Mouse (Mus musculus) megakaryocyte, embryonic 14.5 days (primary cell): ENCODE data around the gene Rnf39.

Experiments
- FLI1 ChIP-seq: IDR thresholded peaks from 2 replicates; pipeline ENCODE4 v1.6.1; 2012; ENCODE audit warnings: low read length, inconsistent platforms, mixed read lengths
- GATA1 ChIP-seq: IDR thresholded peaks from 3 replicates; pipeline ENCODE4 v1.6.1; 2012; ENCODE audit warnings: mixed read lengths, low read length, inconsistent platforms, borderline replicate concordance

- TF ChIP-seq GATA1 (no peak), FLI1 (no peak)
Observed at GRCm38 (mm10) chr17:36942391-36942790, 327 bp upstream of the Rnf39 start.
